Mouse (Mus musculus): ENCODE data around the gene Kdr.

DNA sequence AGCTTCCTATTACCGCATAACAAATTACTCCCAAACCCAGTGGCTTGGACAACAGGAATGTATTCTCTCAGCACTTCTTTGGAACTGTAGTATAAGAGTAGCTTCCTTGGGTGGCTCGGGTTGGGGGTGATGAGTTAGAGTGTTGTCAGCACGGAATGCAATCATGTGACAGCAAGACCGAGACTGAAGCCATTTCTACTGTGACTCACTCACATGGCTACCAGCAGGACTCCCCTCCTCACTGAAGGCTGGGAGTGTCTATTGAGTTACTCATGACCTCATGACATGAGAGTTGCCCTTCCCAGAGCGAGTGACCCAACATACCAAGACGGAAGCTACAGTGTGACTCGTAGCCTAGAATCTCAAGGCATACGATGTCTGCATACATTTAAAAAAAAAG is 12.0 kb upstream of the Kdr start:
- TF ChIP-seq CTCF (IDR thresholded peaks at IDR 0.05) (no peak), EP300 (IDR thresholded peaks at IDR 0.05) (no peak)
